Mouse (Mus musculus) liver, embryonic 15.5 days (tissue): Measurements from ENCODE around the gene Rcbtb2. TPM values are rescaled to one million over a fixed set of nuclear protein-coding genes. Genes with fewer than 3 reads are reported as not detected.

Source experiments
- ATAC-seq: fragments of 200-750 bp; cut with Nextera tagmentation; 2 replicates; pipeline ENCODE4 v1.8.0; 2017; ENCODE audit warnings: moderate number of reproducible peaks, mild to moderate bottlenecking, moderate library complexity; ENCODE audit not compliant: insufficient read depth
- H3K27ac ChIP-seq: fragments of 300-500 bp; sonication (generic); replicated peaks from 2 replicates; pipeline ENCODE4 v1.5.1; 2015; ENCODE audit warnings: mild to moderate bottlenecking, inconsistent platforms
- H3K27me3 ChIP-seq: fragments of 300-500 bp; sonication (generic); 2 replicates; pipeline ENCODE4 v1.6.1; 2015; ENCODE audit warnings: mild to moderate bottlenecking, inconsistent platforms
- H3K36me3 ChIP-seq: fragments of 300-500 bp; sonication (generic); replicated peaks from 2 replicates; pipeline ENCODE4 v1.6.1; 2015; ENCODE audit warnings: moderate library complexity, mild to moderate bottlenecking, inconsistent platforms
- H3K4me1 ChIP-seq: fragments of 300-500 bp; sonication (generic); replicated peaks from 2 replicates; pipeline ENCODE4 v1.6.1; 2015; ENCODE audit warnings: inconsistent platforms
- H3K4me2 ChIP-seq: fragments of 300-500 bp; sonication (generic); 2 replicates; pipeline ENCODE4 v1.6.1; 2015; ENCODE audit warnings: moderate library complexity, mild to moderate bottlenecking, inconsistent platforms
- H3K4me3 ChIP-seq: fragments of 300-500 bp; sonication (generic); replicated peaks from 2 replicates; pipeline ENCODE4 v1.5.1; 2015; ENCODE audit warnings: mild to moderate bottlenecking, inconsistent platforms
- H3K9ac ChIP-seq: fragments of 300-500 bp; sonication (generic); 2 replicates; pipeline ENCODE4 v1.6.1; 2015; ENCODE audit warnings: moderate library complexity, mild to moderate bottlenecking, inconsistent platforms
- H3K9me3 ChIP-seq: fragments of 300-500 bp; sonication (generic); replicated peaks from 2 replicates; pipeline ENCODE4 v1.6.1; 2016; ENCODE audit warnings: inconsistent platforms
- WGBS: fragments of 180-500 bp; shearing (Covaris S2); methylation state at CpG from one replicate; pipeline ENCODE4 v1.1.7; 2015; ENCODE audit warnings: mixed read lengths; ENCODE audit not compliant: insufficient replicate concordance; 5-methylcytosine and 5-hydroxymethylcytosine counted together
- polyA plus RNA-seq: library from polyadenylated mRNA; unstranded; fragments of >200 nt; fragmentation: Nextera tagmentation; extraction: Ambion mirVana; gene quantifications from 2 replicates; pipeline ENCODE4 v1.2.1, GENCODE M21; 2015

Rcbtb2 gene
- polyA plus RNA-seq, 1 experiment from 2014 or later: 18.9 TPM

DNA sequence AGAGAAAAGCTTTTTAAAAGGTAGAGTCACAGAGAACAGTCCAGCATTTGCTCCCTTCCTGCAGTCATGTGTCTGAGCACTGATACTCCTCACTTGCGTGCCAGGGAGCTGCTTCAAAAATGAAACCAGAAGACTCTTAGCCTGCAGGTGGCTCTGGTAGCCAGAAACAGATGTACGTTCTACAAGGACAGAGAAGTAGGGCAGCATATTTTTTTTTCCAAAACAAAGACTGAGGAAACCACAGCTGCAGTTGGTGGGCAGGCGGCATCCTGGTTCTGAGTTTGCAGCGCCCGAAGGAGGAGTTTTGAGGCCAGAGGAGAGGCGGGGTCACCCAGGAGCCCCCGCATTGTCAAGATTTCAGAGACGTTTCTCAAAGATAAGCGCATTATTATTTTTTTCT is 5.9 kb upstream of the Rcbtb2 start:
- H3K4me3 ChIP-seq: peak overlapping the region; percentile 23; the same call in 1 of the 2 replicates

DNA sequence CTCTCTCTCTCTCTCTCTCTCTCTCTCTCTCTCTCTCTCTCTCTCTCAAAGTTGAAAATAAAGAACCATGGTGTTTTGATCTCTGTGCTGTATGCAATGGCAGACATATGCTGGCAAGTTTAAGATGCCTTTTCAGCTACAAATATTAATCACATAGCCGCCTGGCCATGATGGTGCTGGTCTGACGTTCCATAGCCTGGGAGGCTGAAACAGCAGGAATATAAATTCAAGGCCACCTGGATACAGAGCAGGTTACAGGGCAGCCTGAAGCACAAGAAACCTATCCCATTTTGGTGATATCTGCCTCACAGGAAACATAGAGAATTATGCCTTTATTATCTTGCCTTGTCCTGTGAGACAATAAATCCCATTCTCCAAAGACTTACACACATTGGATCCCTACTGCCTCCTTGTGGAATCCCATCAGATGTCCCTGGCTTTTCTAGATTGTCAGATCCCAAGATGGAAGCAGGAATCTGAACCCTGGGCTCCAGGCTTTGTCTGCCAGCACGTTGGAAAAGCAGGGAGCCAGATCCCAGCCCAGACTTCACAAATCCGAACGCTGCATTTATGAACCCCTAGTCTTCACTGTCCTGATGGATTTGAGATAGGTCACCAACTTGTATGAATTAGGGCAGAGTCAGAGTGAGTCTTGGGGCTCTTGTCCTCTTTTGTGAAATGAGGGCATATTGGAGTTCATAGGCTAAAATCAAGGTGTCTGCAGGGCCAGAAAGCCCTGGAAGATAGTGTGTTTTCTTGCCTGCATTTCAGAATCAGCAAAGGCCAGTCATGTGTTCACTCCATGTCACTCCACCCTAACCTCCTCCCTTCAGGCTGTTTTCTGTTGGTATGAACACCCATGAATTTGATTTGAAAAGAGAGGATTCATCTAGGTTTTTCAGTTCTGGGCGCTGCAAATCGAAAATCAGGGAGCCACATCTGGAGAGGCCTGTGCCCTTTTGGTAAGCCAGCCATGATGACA is 5.1 kb upstream of the Rcbtb2 start:
- H3K4me3 ChIP-seq: no peak overlapping the region
- no peaks in the 10 kb centered on the region for H3K27me3 ChIP-seq
- H3K4me1 ChIP-seq: peaks cover 16% of the 10 kb centered on the region
- H3K27ac ChIP-seq: no peak overlapping the region
- no peaks in the 10 kb centered on the region for H3K36me3 ChIP-seq
- ATAC-seq: no peak
- no peak overlapping the region for H3K9ac ChIP-seq
- 50% methylated on average over 7 of the region's 7 CpGs for WGBS
- no peak overlapping the region for H3K4me2 ChIP-seq
- H3K9me3 ChIP-seq: no peaks in the 10 kb centered on the region

More for the DNA sequence above, 5.9 kb upstream of the Rcbtb2 start:
- Histone ChIP-seq H3K27ac (no peak overlapping the region), H3K9me3 (no peaks in the 10 kb centered on the region), H3K9ac (no peak overlapping the region), H3K4me2 (peak overlapping the region; percentile 44), H3K4me1 (peaks cover 20% of the 10 kb centered on the region), H3K27me3 (no peaks in the 10 kb centered on the region), H3K36me3 (no peaks in the 10 kb centered on the region)
- no peak for ATAC-seq
- WGBS: 10% methylated on average over 9 of the region's 9 CpGs

DNA sequence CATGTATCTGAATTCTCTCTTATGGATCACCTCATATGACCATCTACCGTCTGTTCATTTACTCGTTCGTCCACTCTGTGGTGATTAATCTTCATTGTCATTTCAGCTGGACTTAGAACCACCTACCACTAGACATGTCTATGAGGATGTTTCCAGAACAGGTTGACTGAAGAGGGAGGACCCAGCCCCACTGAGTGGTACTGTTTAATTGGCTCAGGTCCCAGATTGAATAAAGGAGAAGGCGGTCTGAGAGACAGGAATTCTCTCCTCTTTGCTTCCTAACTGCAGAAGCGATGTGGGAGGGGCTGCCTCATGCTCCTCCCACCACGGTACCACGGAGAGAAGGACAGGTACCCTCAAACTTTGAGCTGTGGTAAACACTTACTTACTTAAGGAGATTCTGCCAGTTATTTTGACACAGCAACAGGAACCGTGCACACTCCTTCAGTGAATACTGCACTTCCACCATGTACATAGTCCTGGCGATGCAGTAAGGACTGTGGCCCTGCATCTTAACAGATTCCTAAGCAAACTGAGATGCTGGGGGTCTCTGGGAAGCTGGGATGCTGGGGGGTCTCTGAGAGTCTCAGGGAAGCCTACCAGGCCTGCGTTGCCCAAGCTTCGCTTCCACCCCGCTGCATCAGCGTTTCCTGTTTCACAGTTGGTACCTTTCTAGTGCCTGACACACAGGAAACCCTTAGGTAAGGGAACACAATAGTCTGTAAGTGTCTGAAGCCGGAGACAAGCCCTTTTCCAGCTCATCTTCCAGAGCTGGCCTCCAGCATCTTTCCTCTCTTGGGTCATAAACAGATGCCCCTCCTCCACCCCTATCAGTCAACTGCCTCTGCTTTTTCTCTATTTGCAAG is 4.1 kb upstream of the Rcbtb2 start:
- Histone ChIP-seq H3K4me3 (no peak overlapping the region), H3K9me3 (no peaks in the 10 kb centered on the region), H3K27me3 (no peaks in the 10 kb centered on the region), H3K4me2 (no peak overlapping the region), H3K27ac (0 out of 2 replicates have a peak overlapping the region, but pooled peaks have one; percentile 42), H3K4me1 (peaks cover 20% of the 10 kb centered on the region), H3K36me3 (no peaks in the 10 kb centered on the region), H3K9ac (no peak overlapping the region)
- no peak for ATAC-seq
- 57% methylated on average over 14 of the region's 14 CpGs for WGBS

DNA sequence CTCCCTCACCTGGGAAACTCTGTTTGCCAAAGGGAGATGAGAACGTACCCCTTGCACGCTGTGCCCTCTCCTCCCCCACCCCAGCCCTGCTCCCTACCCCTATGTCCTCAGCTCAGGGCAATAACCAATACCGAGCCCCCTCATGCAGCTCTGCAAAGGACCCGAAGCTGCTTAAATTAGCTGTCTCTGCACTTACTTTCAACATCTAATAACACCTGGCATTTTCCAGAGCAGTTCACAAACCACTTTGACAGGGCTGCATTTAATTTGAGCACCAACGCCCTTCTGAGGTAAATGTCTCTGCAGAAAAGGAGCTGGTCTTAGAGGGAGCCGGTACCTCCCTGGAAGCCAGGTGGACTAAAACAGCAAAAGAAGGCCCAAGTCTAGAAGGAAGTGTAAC is 3.4 kb upstream of the Rcbtb2 start:
- Histone ChIP-seq H3K27me3 (no peaks in the 10 kb centered on the region), H3K27ac (0 out of 2 replicates have a peak overlapping the region, but pooled peaks have one; percentile 42), H3K9ac (no peak overlapping the region), H3K4me2 (no peak overlapping the region), H3K4me1 (peaks cover 25% of the 10 kb centered on the region), H3K36me3 (no peaks in the 10 kb centered on the region), H3K9me3 (no peaks in the 10 kb centered on the region), H3K4me3 (no peak overlapping the region)
- no peak for ATAC-seq
- WGBS: 50% methylated on average over 6 of the region's 6 CpGs

DNA sequence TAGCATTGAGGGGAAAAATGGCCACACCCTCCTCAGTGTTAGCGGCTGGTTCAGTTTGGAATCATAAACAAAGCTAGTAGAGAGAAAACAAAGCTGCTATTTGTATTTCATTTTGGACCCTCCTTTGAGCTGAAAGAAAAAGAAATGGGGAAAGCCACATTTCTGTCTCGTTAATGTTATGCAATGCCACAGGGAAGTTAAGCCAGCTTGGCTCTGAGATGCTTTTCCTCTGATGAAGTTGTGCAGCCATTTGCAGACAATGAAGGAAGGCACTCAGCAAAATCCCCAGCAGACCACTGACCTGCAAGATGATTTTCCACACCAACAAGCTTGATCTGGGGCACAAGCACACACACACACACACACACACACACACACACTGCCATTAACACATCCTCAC is 2.9 kb upstream of the Rcbtb2 start:
- Histone ChIP-seq H3K4me3 (no peak overlapping the region), H3K36me3 (no peaks in the 10 kb centered on the region), H3K27me3 (no peaks in the 10 kb centered on the region), H3K27ac (no peak overlapping the region), H3K9ac (no peak overlapping the region), H3K9me3 (no peaks in the 10 kb centered on the region), H3K4me2 (no peak overlapping the region), H3K4me1 (peaks cover 29% of the 10 kb centered on the region)
- WGBS: 27% methylated on average over 2 of the region's 2 CpGs
- no peak for ATAC-seq

DNA sequence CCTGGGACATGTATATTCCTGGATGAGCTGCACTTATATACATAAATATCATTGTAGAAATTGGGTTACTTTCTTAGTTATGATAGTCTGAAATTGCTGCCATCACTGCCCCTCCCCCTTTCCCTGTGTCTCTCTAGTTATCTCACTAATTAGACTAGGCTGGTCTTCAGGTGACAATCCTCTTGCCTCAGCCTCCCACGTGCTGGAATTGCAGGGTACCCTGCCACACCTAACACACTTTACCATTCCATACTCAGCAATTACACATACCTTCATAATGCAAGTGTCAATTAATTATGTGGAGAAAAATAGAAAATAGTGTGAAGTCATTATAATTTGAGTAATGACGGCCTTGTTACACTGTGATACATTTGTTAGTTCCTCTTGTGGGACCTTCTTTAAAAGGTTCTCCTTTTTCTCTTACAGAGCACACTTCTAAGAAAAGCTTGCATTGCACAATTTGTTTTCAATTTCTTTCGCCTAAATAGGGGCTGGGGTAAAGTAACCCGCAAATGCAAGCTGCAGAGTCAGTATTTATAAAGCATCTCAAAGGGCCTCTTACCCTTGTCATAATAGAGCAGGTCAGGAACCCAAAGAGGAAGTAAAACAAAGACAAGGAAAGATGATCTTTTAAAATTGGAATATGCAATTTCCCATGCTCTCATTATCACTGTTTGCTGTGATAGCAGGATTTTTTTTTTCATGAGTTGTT is 470 bp upstream of the Rcbtb2 start:
- no peak overlapping the region for H3K4me3 ChIP-seq
- peak overlapping the region; percentile 54; the same call in 1 of the 2 replicates for H3K27ac ChIP-seq
- H3K9me3 ChIP-seq: no peaks in the 10 kb centered on the region
- no peak overlapping the region for H3K4me2 ChIP-seq
- WGBS: 18% methylated on average over 4 of the region's 4 CpGs
- H3K4me1 ChIP-seq: peaks cover 25% of the 10 kb centered on the region
- no peak overlapping the region for H3K9ac ChIP-seq
- H3K36me3 ChIP-seq: no peaks in the 10 kb centered on the region
- ATAC-seq: peak; percentile 34; the same call in 1 of the 2 replicates
- no peaks in the 10 kb centered on the region for H3K27me3 ChIP-seq

DNA sequence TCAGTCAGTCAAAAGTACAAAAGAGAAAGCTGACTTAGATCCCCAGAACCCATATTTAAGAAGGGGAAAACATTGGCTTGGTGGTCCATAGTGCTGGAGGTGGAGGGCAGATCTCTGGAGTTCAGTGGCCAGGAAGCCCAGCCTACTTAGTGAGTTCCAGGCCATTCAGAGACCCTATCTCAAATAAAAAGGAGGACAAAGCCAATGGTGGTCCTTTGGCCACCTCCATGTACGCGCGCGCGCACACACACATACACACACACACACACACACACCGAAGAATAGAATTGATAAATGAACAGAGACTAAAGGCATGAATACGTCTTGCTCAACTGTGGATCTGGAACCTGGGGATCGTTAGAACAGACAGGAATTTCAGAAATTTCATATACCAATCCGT is 544 bp downstream of the Rcbtb2 start:
- Histone ChIP-seq H3K4me1 (peaks cover 25% of the 10 kb centered on the region), H3K36me3 (no peaks in the 10 kb centered on the region), H3K27me3 (no peaks in the 10 kb centered on the region), H3K4me3 (no peak overlapping the region), H3K9ac (no peak overlapping the region), H3K4me2 (0 out of 2 replicates have a peak overlapping the region, but pooled peaks have one; percentile 15), H3K9me3 (no peaks in the 10 kb centered on the region), H3K27ac (peak overlapping the region; percentile 59)
- no peak for ATAC-seq
- 24% methylated on average over 9 of the region's 9 CpGs for WGBS

DNA sequence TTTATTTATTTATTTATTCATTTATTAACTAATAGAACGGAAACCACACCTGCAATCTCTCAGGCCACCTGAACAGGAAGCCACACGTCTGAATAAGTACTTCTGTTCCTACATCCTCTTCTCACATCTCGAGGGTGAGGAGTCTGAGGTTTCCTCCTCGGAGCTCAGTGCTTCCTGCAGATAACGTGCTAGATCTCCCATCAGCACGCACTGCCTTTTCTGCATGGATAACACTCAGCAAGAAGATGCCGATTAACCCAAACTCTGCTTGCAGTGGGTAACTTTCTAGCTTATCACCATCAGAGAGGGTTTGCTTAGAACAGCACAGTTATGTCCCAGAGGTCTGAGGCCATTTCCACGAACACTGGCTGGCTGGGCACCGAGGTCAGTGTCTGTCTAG is 949 bp downstream of the Rcbtb2 start:
- Histone ChIP-seq H3K27ac (no peak overlapping the region), H3K9ac (no peak overlapping the region), H3K36me3 (no peaks in the 10 kb centered on the region), H3K4me3 (no peak overlapping the region), H3K4me2 (peak overlapping the region; percentile 15; the same call in 1 of the 2 replicates), H3K27me3 (no peaks in the 10 kb centered on the region), H3K4me1 (peaks cover 25% of the 10 kb centered on the region), H3K9me3 (no peaks in the 10 kb centered on the region)
- ATAC-seq: peak; percentile 52
- 12% methylated on average over 9 of the region's 9 CpGs for whole genome bisulfite sequencing

DNA sequence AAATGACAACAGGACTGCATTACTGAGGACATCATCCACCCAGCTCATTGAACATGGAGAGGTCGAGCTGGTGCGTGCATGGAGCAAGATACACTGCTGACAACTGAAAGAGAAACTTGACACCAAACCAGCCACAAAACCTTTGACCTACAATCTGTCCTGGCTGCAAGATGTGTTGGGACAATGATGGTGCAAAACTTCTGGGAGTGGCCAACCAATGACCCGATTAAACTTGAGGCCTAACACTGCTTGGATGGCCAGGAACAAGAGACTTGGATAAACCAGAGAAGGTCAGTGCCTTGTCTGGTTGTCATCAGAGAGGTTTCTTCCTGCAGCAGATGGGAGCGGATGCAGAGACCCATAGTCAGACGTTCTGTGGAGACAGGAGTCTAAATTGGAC is 7.7 kb downstream of the Rcbtb2 start:
- no peak overlapping the region for H3K9ac ChIP-seq
- no peak overlapping the region for H3K27ac ChIP-seq
- no peaks in the 10 kb centered on the region for H3K9me3 ChIP-seq
- 0 out of 2 replicates have a peak, but pooled peaks cover 6% of the 10 kb centered on the region for H3K4me1 ChIP-seq
- 50% methylated on average over 5 of the region's 5 CpGs for WGBS
- H3K4me2 ChIP-seq: no peak overlapping the region
- no peak overlapping the region for H3K4me3 ChIP-seq
- ATAC-seq: no peak
- no peaks in the 10 kb centered on the region for H3K27me3 ChIP-seq
- H3K36me3 ChIP-seq: no peaks in the 10 kb centered on the region

DNA sequence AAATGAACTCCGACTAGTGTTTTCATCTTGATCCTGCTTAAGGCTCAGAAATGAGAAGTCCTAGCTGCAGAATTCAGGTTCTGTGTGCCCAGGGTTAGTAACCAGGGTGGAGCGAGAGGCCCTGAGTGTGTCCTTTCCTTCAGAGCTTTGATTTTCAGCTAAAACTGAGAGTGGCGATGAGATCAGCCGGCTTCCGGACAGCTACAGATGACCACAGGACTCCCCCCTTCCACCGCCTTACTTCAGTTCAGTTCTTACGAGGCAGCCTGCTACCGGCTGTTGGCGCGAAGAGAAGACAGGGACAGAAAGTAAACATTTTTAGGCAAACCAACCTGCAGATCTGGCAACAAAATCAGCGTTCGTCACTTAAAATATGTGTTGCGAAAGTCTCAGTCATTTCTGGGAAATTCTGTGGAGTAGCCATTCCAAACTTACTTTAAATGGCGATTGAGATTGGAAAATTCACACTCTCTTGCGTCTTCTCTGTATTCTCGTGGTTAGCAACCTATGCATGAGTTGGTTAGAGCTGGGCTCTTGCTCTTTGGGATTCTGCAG is 9.1 kb downstream of the Rcbtb2 start:
- Histone ChIP-seq H3K27me3 (no peaks in the 10 kb centered on the region), H3K36me3 (no peaks in the 10 kb centered on the region), H3K4me1 (0 out of 2 replicates have a peak, but pooled peaks cover 6% of the 10 kb centered on the region), H3K4me3 (no peak overlapping the region), H3K9me3 (no peaks in the 10 kb centered on the region), H3K27ac (no peak overlapping the region), H3K4me2 (no peak overlapping the region), H3K9ac (no peak overlapping the region)
- WGBS: 63% methylated on average over 16 of the region's 16 CpGs
- no peak for ATAC-seq
